Mouse (Mus musculus): ENCODE data around the gene Wdfy2. TPM values are rescaled to one million over a fixed set of nuclear protein-coding genes. Genes with fewer than 3 reads are reported as not detected.

Wdfy2 gene
- polyA plus RNA-seq, 1 experiment: 8.3 TPM

- TF ChIP-seq CTCF (conservative IDR thresholded peaks at IDR 0.05; ENCODE audit: insufficient read depth, insufficient read length, low read depth, low read length) (peak; percentile 40), POLR2A (IDR thresholded peaks at IDR 0.05; ENCODE audit: low read depth, low read length) (no peak)
- 93% methylated on average over 4 of the region's 4 CpGs for WGBS
- Histone ChIP-seq H3K27me3 (replicated peaks; ENCODE audit: control insufficient read depth, insufficient read depth, low read length) (no peaks in the 10 kb centered on the region), H3K4me1 (ENCODE audit: control insufficient read depth, insufficient read depth, low read length) (no peaks in the 10 kb centered on the region), H3K36me3 (ENCODE audit: control insufficient read depth, insufficient read depth, low read length) (peaks cover 2% of the 10 kb centered on the region; the same call in 1 of the 2 replicates), H3K27ac (ENCODE audit: insufficient read depth, low read depth, low read length) (no peak overlapping the region), H3K4me3 (ENCODE audit: insufficient read depth, low read depth, low read length) (no peak overlapping the region)
- peak; percentile 13 for DNase-seq
Measured at GRCm38 (mm10) chr14:62924800-62925199, 87.3 kb downstream of the Wdfy2 start.

- DNase-seq: no peak
- TF ChIP-seq CTCF (conservative IDR thresholded peaks at IDR 0.05; ENCODE audit: insufficient read depth, insufficient read length, low read depth, low read length): no peak
- no peak for TF ChIP-seq POLR2A (IDR thresholded peaks at IDR 0.05; ENCODE audit: low read depth, low read length)
- WGBS: 73% methylated on average over 5 of the region's 5 CpGs
- H3K36me3 ChIP-seq (ENCODE audit: control insufficient read depth, insufficient read depth, low read length): peaks cover 2% of the 10 kb centered on the region; the same call in 1 of the 2 replicates
- no peaks in the 10 kb centered on the region for H3K4me1 ChIP-seq (ENCODE audit: control insufficient read depth, insufficient read depth, low read length)
- H3K27ac ChIP-seq (ENCODE audit: insufficient read depth, low read depth, low read length): no peak overlapping the region
- H3K27me3 ChIP-seq (replicated peaks; ENCODE audit: control insufficient read depth, insufficient read depth, low read length): no peaks in the 10 kb centered on the region
- H3K4me3 ChIP-seq (ENCODE audit: insufficient read depth, low read depth, low read length): no peak overlapping the region
Measured at GRCm38 (mm10) chr14:62928101-62928541, 90.6 kb downstream of the Wdfy2 start.

GRCm38 (mm10) chr14:62935361-62935760, 97.9 kb downstream of the Wdfy2 start:
- Histone ChIP-seq H3K4me3 (ENCODE audit: insufficient read depth, low read depth, low read length) (no peak overlapping the region), H3K27ac (ENCODE audit: insufficient read depth, low read depth, low read length) (no peak overlapping the region), H3K27me3 (replicated peaks; ENCODE audit: control insufficient read depth, insufficient read depth, low read length) (no peaks in the 10 kb centered on the region), H3K4me1 (ENCODE audit: control insufficient read depth, insufficient read depth, low read length) (no peaks in the 10 kb centered on the region), H3K36me3 (ENCODE audit: control insufficient read depth, insufficient read depth, low read length) (no peaks in the 10 kb centered on the region; the same call in 1 of the 2 replicates)
- TF ChIP-seq POLR2A (IDR thresholded peaks at IDR 0.05; ENCODE audit: low read depth, low read length) (no peak), CTCF (conservative IDR thresholded peaks at IDR 0.05; ENCODE audit: insufficient read depth, insufficient read length, low read depth, low read length) (no peak)
- WGBS: 83% methylated on average over 9 of the region's 9 CpGs
- no peak for DNase-seq

- 82% methylated on average over 6 of the region's 6 CpGs for WGBS
- Histone ChIP-seq H3K4me1 (ENCODE audit: control insufficient read depth, insufficient read depth, low read length) (no peaks in the 10 kb centered on the region), H3K27ac (ENCODE audit: insufficient read depth, low read depth, low read length) (no peak overlapping the region), H3K36me3 (ENCODE audit: control insufficient read depth, insufficient read depth, low read length) (no peaks in the 10 kb centered on the region), H3K27me3 (replicated peaks; ENCODE audit: control insufficient read depth, insufficient read depth, low read length) (no peaks in the 10 kb centered on the region), H3K4me3 (ENCODE audit: insufficient read depth, low read depth, low read length) (no peak overlapping the region)
- no peak for DNase-seq
- no peak for TF ChIP-seq CTCF (conservative IDR thresholded peaks at IDR 0.05; ENCODE audit: insufficient read depth, insufficient read length, low read depth, low read length)
- no peak for TF ChIP-seq POLR2A (IDR thresholded peaks at IDR 0.05; ENCODE audit: low read depth, low read length)
Measured at GRCm38 (mm10) chr14:62936631-62937380, 99.3 kb downstream of the Wdfy2 start.

- no peaks in the 10 kb centered on the region for H3K27me3 ChIP-seq (replicated peaks; ENCODE audit: control insufficient read depth, insufficient read depth, low read length)
- TF ChIP-seq POLR2A (IDR thresholded peaks at IDR 0.05; ENCODE audit: low read depth, low read length): no peak
- TF ChIP-seq CTCF (conservative IDR thresholded peaks at IDR 0.05; ENCODE audit: insufficient read depth, insufficient read length, low read depth, low read length): 0 out of 2 replicates have a peak, but pooled peaks have one; percentile 20
- WGBS: 69% methylated on average over 5 of the region's 5 CpGs
- no peaks in the 10 kb centered on the region for H3K36me3 ChIP-seq (ENCODE audit: control insufficient read depth, insufficient read depth, low read length)
- H3K4me1 ChIP-seq (ENCODE audit: control insufficient read depth, insufficient read depth, low read length): no peaks in the 10 kb centered on the region
- no peak overlapping the region for H3K4me3 ChIP-seq (ENCODE audit: insufficient read depth, low read depth, low read length)
- H3K27ac ChIP-seq (ENCODE audit: insufficient read depth, low read depth, low read length): no peak overlapping the region
- peak; percentile 12 for DNase-seq
Measured at GRCm38 (mm10) chr14:62937675-62938074, 100.2 kb downstream of the Wdfy2 start.

GRCm38 (mm10) chr14:62939435-62939834, 102.0 kb downstream of the Wdfy2 start:
- Histone ChIP-seq H3K27me3 (replicated peaks; ENCODE audit: control insufficient read depth, insufficient read depth, low read length) (no peaks in the 10 kb centered on the region), H3K36me3 (ENCODE audit: control insufficient read depth, insufficient read depth, low read length) (no peaks in the 10 kb centered on the region), H3K4me1 (ENCODE audit: control insufficient read depth, insufficient read depth, low read length) (no peaks in the 10 kb centered on the region), H3K4me3 (ENCODE audit: insufficient read depth, low read depth, low read length) (no peak overlapping the region), H3K27ac (ENCODE audit: insufficient read depth, low read depth, low read length) (no peak overlapping the region)
- 99% methylated on average over 3 of the region's 3 CpGs for WGBS
- TF ChIP-seq CTCF (conservative IDR thresholded peaks at IDR 0.05; ENCODE audit: insufficient read depth, insufficient read length, low read depth, low read length) (peak; percentile 44), POLR2A (IDR thresholded peaks at IDR 0.05; ENCODE audit: low read depth, low read length) (no peak)
- no peak for DNase-seq

GRCm38 (mm10) chr14:62940383-62941074, 103.1 kb downstream of the Wdfy2 start:
- TF ChIP-seq CTCF (conservative IDR thresholded peaks at IDR 0.05; ENCODE audit: insufficient read depth, insufficient read length, low read depth, low read length) (no peak), POLR2A (IDR thresholded peaks at IDR 0.05; ENCODE audit: low read depth, low read length) (no peak)
- DNase-seq: peak; percentile 87

More at GRCm38 (mm10) chr14:62940383-62941074, 103.1 kb downstream of the Wdfy2 start:
- 0 out of 2 replicates have a peak overlapping the region, but pooled peaks have one; percentile 12 for H3K27ac ChIP-seq (ENCODE audit: insufficient read depth, low read depth, low read length)
- no peak overlapping the region for H3K4me3 ChIP-seq (ENCODE audit: insufficient read depth, low read depth, low read length)
- H3K4me1 ChIP-seq (ENCODE audit: control insufficient read depth, insufficient read depth, low read length): no peaks in the 10 kb centered on the region
- H3K27me3 ChIP-seq (replicated peaks; ENCODE audit: control insufficient read depth, insufficient read depth, low read length): no peaks in the 10 kb centered on the region
- WGBS: 46% methylated on average over 14 of the region's 14 CpGs
- H3K36me3 ChIP-seq (ENCODE audit: control insufficient read depth, insufficient read depth, low read length): no peaks in the 10 kb centered on the region; the same call in 1 of the 2 replicates

All from kidney, adult 2 months (tissue).